Mouse (Mus musculus): ENCODE data around the gene Zfp410. TPM values are rescaled to one million over a fixed set of nuclear protein-coding genes. Genes with fewer than 3 reads are reported as not detected.

Zfp410 gene
- polyA plus RNA-seq, 1 experiment from 2014 or later, result 78.1 TPM

- Histone ChIP-seq H3K27me3 (replicated peaks; ENCODE audit: control insufficient read depth, insufficient read depth, low read length) (no peaks in the 10 kb centered on the region), H3K27ac (ENCODE audit: low read depth, low read length) (no peak overlapping the region), H3K9ac (ENCODE audit: low read depth, low read length) (no peak overlapping the region), H3K4me1 (replicated peaks; ENCODE audit: control insufficient read depth, insufficient read depth, low read length) (peaks cover 13% of the 10 kb centered on the region), H3K9me3 (ENCODE audit: control insufficient read depth, low read length) (no peaks in the 10 kb centered on the region), H3K36me3 (ENCODE audit: control insufficient read depth, insufficient read depth, low read length) (peaks cover 31% of the 10 kb centered on the region), H3K4me3 (ENCODE audit: low read depth, low read length) (no peak overlapping the region), H3K4me2 (no peak overlapping the region)
- DNase-seq (ENCODE audit: low spot score) (no peak), ATAC-seq (replicated peaks; ENCODE audit: low FRiP score) (no peak; the same call in 1 of the 2 replicates)
- WGBS, result 61% methylated on average over 9 of the region's 9 CpGs
These were observed 50.3 kb downstream of the Zfp410 start for GRCm38 (mm10) chr12:84366971-84367370.

- peaks cover 48% of the 10 kb centered on the region for H3K36me3 ChIP-seq (ENCODE audit: control insufficient read depth, insufficient read depth, low read length)
- no peak overlapping the region for H3K27ac ChIP-seq (ENCODE audit: low read depth, low read length)
- no peak overlapping the region for H3K9ac ChIP-seq (ENCODE audit: low read depth, low read length)
- no peak for ATAC-seq (replicated peaks; ENCODE audit: low FRiP score)
- H3K27me3 ChIP-seq (replicated peaks; ENCODE audit: control insufficient read depth, insufficient read depth, low read length), result no peaks in the 10 kb centered on the region
- no peak overlapping the region for H3K4me2 ChIP-seq
- no peak overlapping the region for H3K4me3 ChIP-seq (ENCODE audit: low read depth, low read length)
- 96% methylated on average over 5 of the region's 5 CpGs for WGBS
- H3K4me1 ChIP-seq (replicated peaks; ENCODE audit: control insufficient read depth, insufficient read depth, low read length), result peaks cover 3% of the 10 kb centered on the region; the same call in 1 of the 2 replicates
- DNase-seq (ENCODE audit: low spot score), result no peak
- no peaks in the 10 kb centered on the region for H3K9me3 ChIP-seq (ENCODE audit: control insufficient read depth, low read length)
These were observed 55.0 kb downstream of the Zfp410 start for GRCm38 (mm10) chr12:84371647-84372046.

GRCm38 (mm10) chr12:84373831-84374481 is 57.3 kb downstream of the Zfp410 start:
- no peak overlapping the region for H3K9ac ChIP-seq (ENCODE audit: low read depth, low read length)
- H3K9me3 ChIP-seq (ENCODE audit: control insufficient read depth, low read length), result no peaks in the 10 kb centered on the region
- DNase-seq (ENCODE audit: low spot score), result no peak
- H3K4me2 ChIP-seq, result no peak overlapping the region
- peaks cover 36% of the 10 kb centered on the region for H3K36me3 ChIP-seq (ENCODE audit: control insufficient read depth, insufficient read depth, low read length)
- WGBS, result 81% methylated on average over 6 of the region's 6 CpGs
- no peak overlapping the region for H3K27ac ChIP-seq (ENCODE audit: low read depth, low read length)
- ATAC-seq (replicated peaks; ENCODE audit: low FRiP score), result no peak
- no peak overlapping the region for H3K4me3 ChIP-seq (ENCODE audit: low read depth, low read length)
- no peaks in the 10 kb centered on the region for H3K27me3 ChIP-seq (replicated peaks; ENCODE audit: control insufficient read depth, insufficient read depth, low read length)
- no peaks in the 10 kb centered on the region for H3K4me1 ChIP-seq (replicated peaks; ENCODE audit: control insufficient read depth, insufficient read depth, low read length)

- Histone ChIP-seq H3K27me3 (replicated peaks; ENCODE audit: control insufficient read depth, insufficient read depth, low read length) (no peaks in the 10 kb centered on the region), H3K4me1 (replicated peaks; ENCODE audit: control insufficient read depth, insufficient read depth, low read length) (no peaks in the 10 kb centered on the region; the same call in 1 of the 2 replicates), H3K4me3 (ENCODE audit: low read depth, low read length) (no peak overlapping the region), H3K9me3 (ENCODE audit: control insufficient read depth, low read length) (no peaks in the 10 kb centered on the region), H3K4me2 (no peak overlapping the region), H3K9ac (ENCODE audit: low read depth, low read length) (no peak overlapping the region), H3K36me3 (ENCODE audit: control insufficient read depth, insufficient read depth, low read length) (no peaks in the 10 kb centered on the region), H3K27ac (ENCODE audit: low read depth, low read length) (no peak overlapping the region)
- 80% methylated on average over 4 of the region's 4 CpGs for WGBS
- DNase-seq (ENCODE audit: low spot score) (no peak), ATAC-seq (replicated peaks; ENCODE audit: low FRiP score) (no peak)
These were observed 65.7 kb downstream of the Zfp410 start for GRCm38 (mm10) chr12:84382369-84382768.

GRCm38 (mm10) chr12:84384644-84385081 is 68.0 kb downstream of the Zfp410 start:
- 75% methylated on average over 5 of the region's 5 CpGs for WGBS
- ATAC-seq (replicated peaks; ENCODE audit: low FRiP score), result no peak
- Histone ChIP-seq H3K9ac (ENCODE audit: low read depth, low read length) (no peak overlapping the region), H3K4me3 (ENCODE audit: low read depth, low read length) (no peak overlapping the region), H3K9me3 (ENCODE audit: control insufficient read depth, low read length) (no peaks in the 10 kb centered on the region), H3K36me3 (ENCODE audit: control insufficient read depth, insufficient read depth, low read length) (no peaks in the 10 kb centered on the region), H3K4me2 (no peak overlapping the region), H3K4me1 (replicated peaks; ENCODE audit: control insufficient read depth, insufficient read depth, low read length) (no peaks in the 10 kb centered on the region; the same call in 1 of the 2 replicates), H3K27ac (ENCODE audit: low read depth, low read length) (no peak overlapping the region), H3K27me3 (replicated peaks; ENCODE audit: control insufficient read depth, insufficient read depth, low read length) (no peaks in the 10 kb centered on the region)
- DNase-seq (ENCODE audit: low spot score), result no peak

GRCm38 (mm10) chr12:84385408-84385807 is 68.8 kb downstream of the Zfp410 start:
- Histone ChIP-seq H3K9ac (ENCODE audit: low read depth, low read length) (no peak overlapping the region), H3K9me3 (ENCODE audit: control insufficient read depth, low read length) (no peaks in the 10 kb centered on the region), H3K4me1 (replicated peaks; ENCODE audit: control insufficient read depth, insufficient read depth, low read length) (no peaks in the 10 kb centered on the region; the same call in 1 of the 2 replicates), H3K4me2 (no peak overlapping the region), H3K27me3 (replicated peaks; ENCODE audit: control insufficient read depth, insufficient read depth, low read length) (no peaks in the 10 kb centered on the region), H3K4me3 (ENCODE audit: low read depth, low read length) (no peak overlapping the region), H3K27ac (ENCODE audit: low read depth, low read length) (no peak overlapping the region), H3K36me3 (ENCODE audit: control insufficient read depth, insufficient read depth, low read length) (no peaks in the 10 kb centered on the region)
- WGBS, result 87% methylated on average over 4 of the region's 4 CpGs
- no peak for ATAC-seq (replicated peaks; ENCODE audit: low FRiP score)
- no peak for DNase-seq (ENCODE audit: low spot score)

GRCm38 (mm10) chr12:84388097-84388496 is 71.4 kb downstream of the Zfp410 start:
- DNase-seq (ENCODE audit: low spot score), result no peak
- no peaks in the 10 kb centered on the region for H3K27me3 ChIP-seq (replicated peaks; ENCODE audit: control insufficient read depth, insufficient read depth, low read length)
- no peak for ATAC-seq (replicated peaks; ENCODE audit: low FRiP score)
- no peak overlapping the region for H3K27ac ChIP-seq (ENCODE audit: low read depth, low read length)
- H3K9ac ChIP-seq (ENCODE audit: low read depth, low read length), result no peak overlapping the region
- no peaks in the 10 kb centered on the region for H3K9me3 ChIP-seq (ENCODE audit: control insufficient read depth, low read length)
- no peak overlapping the region for H3K4me3 ChIP-seq (ENCODE audit: low read depth, low read length)
- WGBS, result 93% methylated on average over 8 of the region's 8 CpGs
- no peaks in the 10 kb centered on the region for H3K4me1 ChIP-seq (replicated peaks; ENCODE audit: control insufficient read depth, insufficient read depth, low read length)
- no peak overlapping the region for H3K4me2 ChIP-seq
- no peaks in the 10 kb centered on the region for H3K36me3 ChIP-seq (ENCODE audit: control insufficient read depth, insufficient read depth, low read length)

GRCm38 (mm10) chr12:84388774-84389400 is 72.2 kb downstream of the Zfp410 start:
- Histone ChIP-seq H3K9me3 (ENCODE audit: control insufficient read depth, low read length) (no peaks in the 10 kb centered on the region), H3K36me3 (ENCODE audit: control insufficient read depth, insufficient read depth, low read length) (no peaks in the 10 kb centered on the region), H3K4me1 (replicated peaks; ENCODE audit: control insufficient read depth, insufficient read depth, low read length) (no peaks in the 10 kb centered on the region), H3K4me2 (no peak overlapping the region), H3K27ac (ENCODE audit: low read depth, low read length) (no peak overlapping the region), H3K4me3 (ENCODE audit: low read depth, low read length) (no peak overlapping the region), H3K27me3 (replicated peaks; ENCODE audit: control insufficient read depth, insufficient read depth, low read length) (no peaks in the 10 kb centered on the region), H3K9ac (ENCODE audit: low read depth, low read length) (no peak overlapping the region)
- DNase-seq (ENCODE audit: low spot score), result no peak
- no peak for ATAC-seq (replicated peaks; ENCODE audit: low FRiP score)
- 46% methylated on average over 14 of the region's 14 CpGs for WGBS

GRCm38 (mm10) chr12:84390336-84390735 is 73.7 kb downstream of the Zfp410 start:
- no peak for ATAC-seq (replicated peaks; ENCODE audit: low FRiP score)
- no peak overlapping the region for H3K27ac ChIP-seq (ENCODE audit: low read depth, low read length)
- WGBS, result 76% methylated on average over 6 of the region's 6 CpGs

More at GRCm38 (mm10) chr12:84390336-84390735, 73.7 kb downstream of the Zfp410 start:
- no peak overlapping the region for H3K4me2 ChIP-seq
- H3K36me3 ChIP-seq (ENCODE audit: control insufficient read depth, insufficient read depth, low read length), result no peaks in the 10 kb centered on the region
- H3K27me3 ChIP-seq (replicated peaks; ENCODE audit: control insufficient read depth, insufficient read depth, low read length), result no peaks in the 10 kb centered on the region
- no peak overlapping the region for H3K9ac ChIP-seq (ENCODE audit: low read depth, low read length)
- H3K9me3 ChIP-seq (ENCODE audit: control insufficient read depth, low read length), result no peaks in the 10 kb centered on the region
- DNase-seq (ENCODE audit: low spot score), result no peak
- H3K4me1 ChIP-seq (replicated peaks; ENCODE audit: control insufficient read depth, insufficient read depth, low read length), result no peaks in the 10 kb centered on the region
- H3K4me3 ChIP-seq (ENCODE audit: low read depth, low read length), result no peak overlapping the region
